Mouse (Mus musculus) brain, embryonic 14.5 days (tissue): ENCODE results near the gene Atp8a1. TPM values are rescaled to one million over a fixed set of nuclear protein-coding genes. Genes with fewer than 3 reads are reported as not detected.

ENCODE experiments used
- DNase-seq: peaks from one replicate; pipeline ENCODE4 v3.0.0-alpha.2; 2011; ENCODE audit warnings: low read depth
- CTCF ChIP-seq: fragments of 200-500 bp; IDR thresholded peaks from 2 replicates; pipeline ENCODE4 v1.5.1; 2012; ENCODE audit warnings: inconsistent platforms, mild to moderate bottlenecking, moderate library complexity, borderline replicate concordance; ENCODE audit not compliant: insufficient read depth, insufficient read length; ENCODE audit errors: extremely low read depth
- POLR2A ChIP-seq: fragments of 200-500 bp; IDR thresholded peaks from 2 replicates; pipeline ENCODE4 v1.6.1; 2012; ENCODE audit warnings: mild to moderate bottlenecking, inconsistent platforms, borderline replicate concordance; ENCODE audit not compliant: poor library complexity, insufficient read depth, insufficient read length, severe bottlenecking; ENCODE audit errors: extremely low read depth
- polyA plus RNA-seq: library from polyadenylated mRNA; depleted of rRNA; stranded (reverse); fragments of >200 nt; gene quantifications from 2 replicates; pipeline ENCODE4 v1.2.3, GENCODE M21; 2012

Gene Atp8a1
- polyA plus RNA-seq, 1 experiment = 40.2 TPM

DNA sequence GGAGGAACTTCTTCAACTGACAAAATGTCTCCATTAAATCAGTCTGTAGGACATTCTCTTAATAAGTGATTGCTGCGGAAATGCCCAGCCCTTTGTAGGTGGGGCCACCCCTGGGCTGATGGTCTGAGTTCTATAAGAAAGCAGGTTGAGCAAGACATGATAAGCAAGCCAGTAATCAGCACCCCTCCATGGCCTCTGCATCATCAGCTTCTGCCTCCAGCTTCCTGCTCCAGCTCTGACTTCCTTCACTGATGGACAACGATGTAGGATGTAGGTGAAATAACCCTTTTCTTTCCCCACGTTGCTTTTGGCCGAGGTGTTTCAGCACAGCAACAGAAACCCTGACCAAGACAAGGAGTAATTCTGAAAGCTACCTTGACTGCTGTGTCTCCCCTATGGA, 198.1 kb downstream of the Atp8a1 start:
- no peak for DNase-seq
- TF ChIP-seq POLR2A (no peak), CTCF (no peak)

DNA sequence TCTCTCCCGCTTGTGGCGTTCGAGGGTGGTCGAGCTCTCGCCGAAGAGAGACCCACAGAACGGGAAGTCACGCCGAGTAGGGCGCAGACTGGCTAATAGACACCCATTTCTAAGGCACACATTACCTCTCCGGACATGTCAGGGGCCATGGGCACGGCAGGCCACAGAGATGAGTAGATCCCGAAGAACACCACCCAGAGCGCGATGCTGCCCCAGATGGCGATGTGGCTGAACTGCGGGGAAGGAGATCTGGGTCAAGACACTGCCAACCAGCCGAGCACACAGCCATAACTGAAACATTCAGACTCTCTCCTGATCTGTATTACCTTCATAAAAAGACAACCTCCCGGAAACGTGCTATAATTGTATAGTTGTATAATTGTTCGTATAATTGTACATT, 199.7 kb downstream of the Atp8a1 start:
- DNase-seq = no peak
- no peak for TF ChIP-seq POLR2A
- peak; percentile 46; the same call in 1 of the 2 replicates for TF ChIP-seq CTCF

DNA sequence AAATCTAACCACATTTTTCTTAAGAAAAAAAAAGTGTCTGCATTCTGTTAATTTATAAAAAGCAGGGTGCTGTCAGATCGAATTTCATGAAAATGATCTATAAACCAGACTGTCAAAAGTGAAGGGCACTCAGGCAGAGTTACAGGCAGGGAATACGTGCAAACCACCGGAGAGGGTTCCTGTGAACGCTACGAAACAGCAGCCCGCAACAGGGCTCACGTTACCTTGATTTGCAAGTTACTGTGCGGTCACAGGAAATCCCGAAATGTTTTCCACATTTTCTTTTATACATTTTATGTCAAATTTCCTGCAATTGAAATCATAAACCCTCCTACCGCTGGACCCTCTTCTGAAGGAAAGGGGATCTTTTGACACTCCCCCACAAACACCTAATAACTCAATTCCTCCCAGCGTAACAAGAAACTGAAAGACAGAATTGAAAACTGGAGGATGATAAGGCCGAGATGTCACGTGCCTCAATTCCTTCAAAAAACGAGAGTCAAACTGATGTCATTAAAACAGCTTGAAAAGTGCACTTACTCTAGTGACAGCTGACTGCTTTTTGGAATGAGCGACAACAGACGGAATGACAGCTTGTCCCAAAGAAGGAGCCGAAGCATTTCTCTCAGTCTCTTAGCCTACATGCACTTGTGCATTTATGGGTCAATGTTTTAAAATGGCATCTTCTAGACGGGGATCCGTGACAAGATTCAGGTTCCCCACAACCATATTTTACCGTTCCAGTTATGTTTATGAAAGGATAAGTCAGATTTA, 200.3 kb downstream of the Atp8a1 start:
- no peak for TF ChIP-seq POLR2A
- TF ChIP-seq CTCF = no peak
- no peak for DNase-seq

DNA sequence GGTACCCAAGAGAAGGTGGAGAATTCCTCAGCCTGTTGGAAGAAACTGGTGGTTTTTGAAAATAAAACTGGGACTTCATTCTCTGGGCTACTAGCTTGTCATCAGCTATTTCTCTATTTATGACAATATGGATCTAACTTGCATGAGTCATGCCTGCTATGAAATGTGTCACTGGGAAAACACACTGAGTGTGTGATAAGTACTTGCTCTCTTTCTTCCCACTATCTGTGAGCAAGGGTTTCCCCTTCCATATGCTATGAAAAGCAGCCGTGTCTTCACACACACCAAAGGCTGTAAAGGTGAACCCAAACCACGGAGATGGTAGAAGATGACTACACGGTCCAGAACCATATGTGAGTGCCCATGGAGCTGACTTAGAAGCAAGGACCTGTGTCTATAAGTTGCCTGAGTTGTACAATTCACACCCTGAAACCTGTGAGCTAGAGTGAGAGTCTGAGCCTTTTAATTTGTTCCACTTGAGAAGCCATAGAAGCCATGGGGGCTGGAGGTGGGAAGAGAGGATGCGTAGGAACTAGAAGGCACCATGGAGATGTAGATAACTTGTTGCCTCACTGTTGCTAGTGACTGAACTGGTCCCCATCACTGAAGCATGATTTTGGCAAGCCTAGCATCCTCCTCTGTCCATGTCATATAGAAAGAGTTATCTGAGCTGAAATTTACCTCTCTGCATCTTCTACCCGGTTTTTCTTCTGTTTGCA, 203.5 kb downstream of the Atp8a1 start:
- DNase-seq = no peak
- TF ChIP-seq POLR2A (no peak), CTCF (no peak)

DNA sequence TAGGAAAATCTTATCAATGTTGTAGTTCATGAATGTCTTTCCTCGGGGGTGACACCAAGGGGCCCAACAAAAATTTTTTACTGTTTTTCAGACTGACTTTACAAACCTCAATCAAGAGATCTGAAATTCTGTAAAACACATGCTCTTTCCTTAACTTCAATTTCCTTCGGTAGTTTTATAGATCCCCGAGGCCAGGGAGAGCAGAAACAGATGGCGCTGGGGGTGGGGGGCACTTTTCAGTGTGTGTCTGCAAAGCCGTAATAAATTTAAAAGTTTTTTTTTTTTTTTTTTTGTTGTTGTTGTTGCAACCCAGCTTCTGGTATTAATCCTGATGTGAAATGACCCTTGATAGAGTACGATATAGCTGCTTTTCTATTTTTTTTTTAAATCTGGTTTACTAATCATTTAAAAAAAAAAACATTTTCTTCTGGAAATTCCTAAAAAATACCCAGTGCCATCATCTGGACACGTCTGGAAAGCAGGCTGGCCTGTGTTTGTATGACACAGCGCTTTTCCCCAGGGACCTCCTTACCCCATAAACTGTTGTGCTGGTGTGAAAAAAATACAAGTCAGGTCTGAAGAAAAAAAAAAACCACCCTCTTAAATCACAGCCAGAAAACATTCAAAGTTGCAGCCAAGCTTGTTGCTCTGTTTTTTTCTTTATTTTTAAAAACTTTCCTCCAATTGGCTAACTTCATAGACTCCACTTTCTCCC, 205.7 kb downstream of the Atp8a1 start:
- DNase-seq = no peak
- TF ChIP-seq CTCF = no peak
- TF ChIP-seq POLR2A = no peak

DNA sequence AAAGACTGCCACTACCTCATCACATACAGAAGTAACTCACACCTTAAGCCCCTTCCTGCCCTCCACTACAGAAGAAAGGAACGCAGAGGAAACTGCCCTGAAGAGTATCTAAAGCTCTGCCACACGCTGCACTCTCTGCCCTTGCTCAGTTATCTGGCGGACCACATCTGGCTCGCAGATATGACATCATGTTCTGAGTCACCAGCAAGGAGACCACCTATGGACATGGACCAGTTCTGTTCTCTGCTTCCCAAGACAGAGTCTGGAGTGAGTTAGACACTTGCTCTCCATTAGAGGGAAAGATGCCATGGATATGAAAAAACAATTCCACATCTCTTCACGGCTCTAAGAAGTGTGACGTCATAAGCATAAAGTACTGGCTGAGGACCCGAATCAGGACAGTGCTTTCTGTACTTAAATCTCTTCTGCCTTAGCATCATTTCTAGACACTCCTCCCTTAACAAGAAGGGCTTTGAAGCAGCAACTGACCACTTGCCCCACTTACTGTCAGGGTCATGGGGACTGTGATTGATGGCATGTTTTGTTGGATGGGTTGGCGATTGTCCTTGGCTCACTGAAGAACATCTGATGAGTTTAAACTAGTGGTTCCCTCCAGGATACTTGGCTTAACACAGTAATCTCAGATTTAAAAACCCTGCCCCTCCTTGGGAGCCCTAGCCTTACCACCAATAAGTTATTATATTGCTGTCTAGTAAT, 206.5 kb downstream of the Atp8a1 start:
- no peak for DNase-seq
- TF ChIP-seq CTCF (no peak), POLR2A (no peak)

DNA sequence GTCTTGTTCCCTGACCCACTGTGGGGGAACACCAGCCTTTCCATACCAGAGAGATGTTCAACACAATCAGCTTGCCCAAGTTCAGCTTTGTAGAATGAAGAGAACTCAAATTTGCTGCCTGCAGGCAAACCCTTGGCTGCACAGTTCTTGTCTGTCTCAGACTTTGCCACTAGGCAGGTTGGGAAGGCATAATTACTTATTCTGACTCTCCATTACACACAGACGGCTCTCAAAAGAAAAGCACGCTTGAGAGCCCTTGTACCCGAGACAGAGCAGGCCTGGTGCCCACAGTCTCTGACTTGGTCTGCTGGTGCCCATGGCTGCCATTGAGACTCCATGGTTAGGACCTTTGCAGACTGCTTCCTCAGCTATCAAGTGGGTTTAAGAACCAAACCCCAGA, 212.9 kb downstream of the Atp8a1 start:
- DNase-seq = peak; percentile 77
- TF ChIP-seq CTCF (no peak), POLR2A (no peak)

DNA sequence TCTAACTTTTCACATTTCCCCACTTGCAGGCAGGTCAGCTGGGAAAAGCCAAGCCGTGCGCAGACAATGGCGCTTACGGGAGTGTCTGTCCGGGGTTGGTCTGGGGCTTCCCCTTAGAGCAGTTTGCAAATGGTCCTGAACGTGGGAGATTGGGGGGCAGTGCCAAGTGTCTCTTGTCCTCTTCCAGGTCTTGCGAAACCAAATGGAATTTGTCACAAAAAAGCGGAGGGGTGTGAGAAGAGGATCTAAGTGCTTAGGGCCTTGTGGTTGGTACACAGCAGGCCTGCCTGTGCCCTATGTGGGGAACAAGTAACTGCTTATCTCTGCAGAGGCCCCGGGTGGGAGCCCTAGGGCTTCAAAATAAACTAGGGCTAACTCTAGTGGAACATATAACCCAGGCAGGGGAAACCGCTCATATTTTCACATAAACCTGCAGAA, 213.4 kb downstream of the Atp8a1 start:
- DNase-seq = peak; percentile 70
- no peak for TF ChIP-seq POLR2A
- TF ChIP-seq CTCF = no peak

DNA sequence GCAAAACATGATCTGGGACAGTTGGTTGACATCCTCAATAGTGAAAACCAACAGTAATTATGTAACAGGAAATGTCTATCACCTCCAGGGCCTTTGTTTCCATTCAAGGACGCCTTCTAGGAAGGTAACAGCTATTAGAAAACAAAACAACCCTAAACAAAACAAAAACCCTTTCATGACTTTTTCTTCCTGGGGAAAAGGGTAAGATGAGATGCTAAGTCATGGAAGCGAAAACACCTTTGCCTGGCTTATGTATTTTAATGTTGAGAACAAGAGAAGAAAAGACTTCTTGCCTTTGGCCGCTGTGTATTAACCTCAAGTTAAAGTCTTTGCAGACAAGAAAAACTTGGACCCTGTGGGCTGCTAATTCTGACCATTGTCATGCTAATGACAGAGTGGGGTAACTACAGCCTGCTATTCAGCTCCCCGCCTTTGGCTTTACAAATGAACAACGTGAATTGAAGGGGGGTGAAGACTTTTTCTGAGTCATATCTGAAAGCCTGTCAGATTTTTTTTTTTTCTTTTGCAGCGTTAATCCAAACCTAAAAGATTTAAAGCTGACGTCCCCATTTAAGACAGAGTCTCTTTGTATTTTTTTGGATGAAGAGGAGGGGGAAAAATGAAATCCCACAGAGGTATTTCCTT, 214.0 kb downstream of the Atp8a1 start:
- TF ChIP-seq CTCF = no peak
- no peak for TF ChIP-seq POLR2A
- DNase-seq = peak; percentile 81

DNA sequence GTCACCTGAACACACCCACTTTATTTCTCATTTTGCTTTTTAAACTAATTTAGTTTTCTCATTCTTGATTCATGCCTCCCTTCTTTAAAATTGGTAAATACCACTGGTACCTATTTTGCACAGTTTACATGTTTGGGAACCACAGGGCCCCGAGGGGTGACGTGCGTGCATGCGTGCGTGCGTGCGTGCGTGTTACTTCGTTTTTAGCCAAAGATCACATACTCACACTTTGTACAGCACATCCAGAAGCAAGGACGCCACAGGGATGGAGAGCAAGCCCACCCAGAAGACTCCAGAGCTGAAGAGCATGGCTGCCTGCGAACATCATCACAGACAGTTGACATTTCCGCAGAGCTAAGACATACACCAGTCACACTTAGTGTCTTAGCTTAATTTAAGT, 216.0 kb downstream of the Atp8a1 start:
- TF ChIP-seq POLR2A (no peak), CTCF (no peak)
- DNase-seq = no peak

DNA sequence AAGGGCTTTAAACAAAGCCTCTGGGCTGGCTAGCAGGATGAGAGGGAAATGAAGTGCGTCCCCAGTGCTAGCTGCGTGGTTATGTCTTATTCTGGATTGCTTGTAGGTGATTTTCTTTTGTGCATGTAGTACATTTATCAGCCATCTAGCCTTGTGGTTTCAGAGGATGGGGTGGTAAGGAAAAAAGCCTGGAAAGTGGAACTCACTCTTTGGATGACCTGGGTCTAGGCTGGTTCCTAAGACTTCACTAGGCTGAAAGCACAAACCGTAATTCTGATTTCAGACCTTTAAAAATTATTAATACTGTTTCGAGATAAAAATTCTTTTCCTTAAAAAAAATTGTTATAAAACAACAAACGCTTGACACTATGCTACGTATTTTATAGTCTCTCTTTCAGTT, 217.4 kb downstream of the Atp8a1 start:
- no peak for TF ChIP-seq CTCF
- no peak for TF ChIP-seq POLR2A
- DNase-seq = peak; percentile 21

DNA sequence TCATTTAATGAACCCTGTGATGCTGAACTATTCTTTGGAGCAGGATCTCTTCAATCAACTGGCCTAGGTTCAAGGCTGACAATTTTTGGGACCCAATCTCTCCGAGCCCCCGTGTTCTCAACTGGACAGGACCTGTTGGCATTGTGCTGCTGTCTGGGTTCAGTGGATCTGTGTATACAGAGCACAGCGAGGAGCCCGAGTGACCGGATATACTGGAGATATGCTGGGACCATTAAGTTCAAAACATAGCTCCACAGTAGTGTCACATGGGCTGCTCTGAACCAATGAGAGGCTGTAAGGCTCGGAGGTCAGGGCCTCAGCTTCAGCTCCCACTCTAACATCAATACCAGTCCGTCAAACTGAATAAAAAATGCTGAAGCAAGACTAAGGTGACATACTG, 217.8 kb downstream of the Atp8a1 start:
- TF ChIP-seq CTCF = no peak
- TF ChIP-seq POLR2A = no peak
- no peak for DNase-seq

DNA sequence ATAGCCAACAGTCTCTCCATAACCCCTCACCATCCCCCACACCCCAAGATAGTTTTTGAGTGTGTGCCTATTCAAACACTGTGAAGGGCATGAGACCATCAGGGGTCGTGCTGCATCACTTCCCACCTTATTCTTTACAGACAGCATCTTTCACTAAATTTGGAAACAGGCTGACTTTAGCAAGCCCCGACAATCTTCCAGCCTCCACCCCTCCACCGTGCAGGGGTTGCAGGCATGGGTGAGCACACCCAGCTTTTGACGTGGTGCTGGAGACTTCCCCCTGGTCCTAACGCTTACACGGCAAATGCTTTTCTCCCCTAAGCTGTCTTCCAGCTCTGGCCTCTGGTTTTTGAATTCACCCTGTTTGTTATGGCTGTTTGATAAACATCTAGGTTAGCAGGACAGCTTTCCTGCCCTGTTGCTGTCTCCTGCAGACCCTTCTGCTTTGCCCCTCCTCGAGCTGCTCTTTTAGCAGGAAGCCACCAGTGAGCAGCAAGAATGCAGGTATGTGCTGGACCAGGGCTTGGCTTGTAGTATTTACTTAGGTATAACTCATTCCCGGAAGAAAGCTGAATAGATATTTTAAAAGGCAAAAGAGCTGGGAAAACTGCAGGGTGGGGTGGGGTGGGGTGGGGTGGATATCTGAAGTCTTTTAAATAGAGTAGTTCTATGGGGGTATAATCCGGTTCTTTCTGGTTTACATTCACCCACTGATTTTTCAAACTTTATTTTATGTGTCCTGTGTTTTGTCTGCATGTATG, 218.9 kb downstream of the Atp8a1 start:
- TF ChIP-seq CTCF = no peak
- no peak for TF ChIP-seq POLR2A
- no peak for DNase-seq
